Mouse (Mus musculus) testis, adult 2 months (tissue): ENCODE results near the gene Tmed10.

Experiments
- CTCF ChIP-seq: fragments of 200-500 bp; IDR thresholded peaks from 2 replicates; pipeline ENCODE4 v1.5.1; 2012; ENCODE audit warnings: low read depth, mild to moderate bottlenecking, inconsistent platforms, low read length, moderate library complexity; ENCODE audit not compliant: control insufficient read depth, insufficient read depth, insufficient replicate concordance
- POLR2A ChIP-seq: fragments of 200-500 bp; IDR thresholded peaks from 2 replicates; pipeline ENCODE4 v1.6.1; 2012; ENCODE audit warnings: low read depth, mild to moderate bottlenecking, inconsistent platforms, low read length, moderate library complexity; ENCODE audit not compliant: control insufficient read depth

DNA sequence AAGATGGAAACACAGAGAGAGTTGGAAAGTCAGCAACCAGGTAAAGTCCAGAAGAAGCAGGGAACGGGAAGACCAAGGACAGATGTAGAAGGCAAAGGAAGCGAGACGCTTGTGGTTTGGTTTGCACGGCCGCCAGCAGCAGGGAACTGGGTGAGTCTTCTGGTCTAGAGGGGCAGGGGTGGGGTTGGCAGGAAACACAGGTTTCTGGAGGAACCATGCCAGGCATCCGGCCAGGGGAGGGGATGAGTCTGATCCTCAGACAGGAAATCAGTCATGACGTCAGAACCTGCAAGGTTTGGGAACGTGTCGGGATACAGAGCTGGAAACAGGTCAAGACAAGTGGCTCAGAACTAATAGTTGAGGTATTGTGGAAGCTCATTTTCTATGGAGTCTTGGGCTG is 43.2 kb upstream of the Tmed10 start:
- no peak for TF ChIP-seq POLR2A
- TF ChIP-seq CTCF, result no peak
